Mouse (Mus musculus) kidney, adult 11 months (tissue): Measurements from ENCODE around the gene H2afy.

Experiments used
- DNase-seq: peaks from one replicate; pipeline ENCODE4 v3.0.0; 2022

H2afy gene

DNA sequence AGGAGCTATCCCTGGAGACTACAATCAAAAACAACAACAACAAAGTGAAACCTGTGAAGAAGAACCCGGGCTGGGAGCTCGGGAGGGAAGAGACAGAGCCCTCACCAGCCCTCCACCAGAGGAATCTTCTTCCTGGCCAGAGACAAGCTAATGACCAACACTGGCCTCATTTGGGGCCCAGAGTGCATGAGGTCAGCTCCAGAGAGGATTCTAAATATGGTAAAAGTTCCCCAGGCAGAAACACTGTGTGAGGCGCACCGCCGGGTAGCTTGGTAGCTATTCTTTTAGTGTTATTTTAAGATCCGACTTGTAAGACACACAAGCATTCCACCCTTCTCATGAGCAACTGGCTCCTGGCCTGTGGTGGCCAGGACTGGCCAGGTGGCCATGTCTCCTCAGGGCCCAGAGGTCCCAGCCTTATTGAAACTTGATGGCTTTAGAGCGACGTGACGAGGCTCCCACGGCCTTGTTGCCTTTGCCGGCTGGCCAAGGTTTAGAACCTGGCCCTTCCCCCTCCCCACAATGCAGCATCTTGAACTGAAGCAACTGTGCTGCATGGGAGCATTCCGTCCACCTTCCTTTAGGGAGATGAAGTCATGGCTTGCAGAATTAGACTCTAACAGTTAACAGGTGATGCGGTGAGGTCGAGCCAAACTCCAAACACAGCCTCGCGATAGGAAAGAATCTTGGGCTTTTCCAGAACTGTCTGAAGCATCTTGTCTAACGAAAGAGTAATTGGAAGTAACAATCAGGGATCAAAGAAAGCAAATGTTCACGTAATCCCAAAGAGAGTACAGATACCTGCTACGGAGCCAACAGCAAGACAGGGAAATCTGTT is 25.2 kb downstream of the H2afy start:
- no peak for DNase-seq

DNA sequence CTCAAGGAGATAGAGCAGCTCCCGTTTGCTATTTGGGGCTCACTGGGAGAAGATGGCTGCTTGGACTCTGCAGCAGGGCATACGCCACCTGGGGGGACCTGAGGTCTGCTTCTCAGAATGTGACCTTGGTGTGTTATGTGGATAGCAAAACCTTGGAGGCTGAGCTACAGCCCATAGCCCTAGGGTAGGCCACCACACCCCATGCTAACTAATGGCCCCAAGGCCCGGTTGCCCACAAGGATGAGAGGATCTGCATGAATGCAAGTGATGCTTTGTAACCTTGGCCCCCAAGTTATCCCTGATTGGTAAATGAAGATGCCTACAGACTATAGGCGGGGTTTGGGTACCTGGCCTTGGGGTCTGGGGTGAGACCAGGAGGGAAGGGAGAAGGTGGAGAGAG is 26.5 kb downstream of the H2afy start:
- no peak for DNase-seq

DNA sequence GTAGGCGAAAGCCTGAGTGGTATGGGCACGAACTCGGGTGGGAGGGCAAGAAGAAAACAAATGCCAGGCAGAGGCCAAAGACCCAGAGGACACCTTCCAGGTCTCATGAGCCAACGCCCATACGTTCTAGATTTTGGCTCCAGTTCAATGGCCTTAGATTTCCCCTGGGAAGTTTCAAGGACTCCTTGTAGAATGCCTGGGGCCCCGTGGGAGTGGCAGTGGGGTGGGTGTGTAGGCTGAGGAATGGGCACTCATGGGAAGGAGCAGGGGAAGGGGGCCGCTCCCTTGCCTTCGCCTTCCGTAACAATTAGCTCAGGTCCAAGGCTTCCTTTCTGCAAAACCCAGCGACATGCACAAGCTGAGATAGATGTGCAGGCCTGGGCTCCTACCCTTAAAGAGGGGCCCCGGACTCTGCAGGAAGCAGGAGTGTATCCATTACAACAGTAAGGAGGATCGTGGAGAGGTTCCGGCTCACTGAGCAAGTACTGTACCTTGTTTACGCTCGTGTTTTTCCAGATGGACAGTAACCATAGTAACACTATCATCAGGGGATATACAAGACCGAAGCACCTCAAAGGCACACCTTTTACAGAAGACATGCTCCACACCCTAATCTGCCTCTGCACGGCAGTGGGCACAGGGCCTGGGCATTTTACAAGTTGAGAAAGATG is 27.2 kb downstream of the H2afy start:
- DNase-seq, result no peak

DNA sequence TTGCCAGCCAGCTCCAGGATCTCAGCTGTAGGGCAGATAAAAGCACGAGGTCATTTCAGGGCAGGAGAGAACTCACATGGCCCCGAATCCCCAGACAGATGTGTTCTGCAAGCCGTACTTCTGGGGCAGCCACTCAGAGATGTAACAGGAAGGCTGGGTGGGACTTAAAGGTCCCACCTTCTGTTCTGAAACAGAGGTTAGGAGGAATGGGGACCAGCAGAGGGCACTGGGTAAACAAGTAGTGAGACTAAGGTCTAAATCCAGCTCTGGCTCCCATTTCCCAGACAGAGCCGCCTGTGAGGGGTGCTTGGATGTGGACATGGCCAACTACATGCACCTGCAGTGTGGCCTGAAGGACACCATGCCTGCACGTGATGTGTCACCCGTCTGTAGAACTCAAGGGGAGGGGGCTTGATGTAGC is 31.2 kb downstream of the H2afy start:
- DNase-seq, result no peak

DNA sequence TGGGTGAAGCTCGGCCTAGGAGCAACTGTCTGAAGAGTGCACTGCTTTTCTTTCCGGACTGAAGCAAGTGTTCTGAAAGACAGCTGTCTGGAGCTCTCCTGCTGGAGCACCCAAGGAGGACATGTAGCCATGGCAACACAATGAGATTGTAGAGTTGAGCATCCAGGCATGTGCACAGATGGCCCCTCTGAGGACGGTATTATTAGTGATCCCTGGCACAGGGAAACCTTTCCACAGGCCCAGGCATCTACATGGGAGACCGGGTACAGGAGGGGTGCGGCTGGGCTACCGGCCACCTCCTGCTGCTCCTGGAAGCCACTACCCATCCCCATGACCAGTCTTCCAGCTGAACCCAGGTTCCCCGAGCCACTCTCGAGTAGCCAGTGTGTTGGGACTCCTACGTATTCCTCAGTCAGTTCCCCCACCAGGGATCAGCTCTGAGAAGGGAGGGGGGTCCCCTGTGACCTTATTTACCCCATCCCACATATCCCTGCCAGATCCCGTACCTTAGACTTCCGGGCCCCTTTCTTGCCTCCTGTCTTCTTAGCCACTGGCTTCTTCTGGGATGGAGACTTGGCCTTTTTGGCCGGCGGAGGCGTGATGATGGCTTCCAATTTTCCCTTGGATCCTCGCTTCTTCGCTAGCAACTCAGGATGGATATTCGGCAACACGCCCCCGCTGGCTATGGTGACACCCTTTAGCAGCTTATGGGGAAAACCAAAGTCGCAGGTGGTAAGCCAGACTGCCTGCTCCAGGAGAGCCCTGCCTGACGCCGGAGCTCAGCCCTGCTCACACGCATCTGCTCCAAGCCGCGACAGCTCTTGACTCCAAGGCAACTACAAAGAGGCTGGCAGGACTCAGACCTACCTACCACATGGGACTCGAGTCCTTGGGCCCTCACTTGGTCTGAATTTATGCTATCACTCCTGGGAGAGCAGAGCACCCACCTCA is 32.1 kb downstream of the H2afy start:
- DNase-seq, result no peak

DNA sequence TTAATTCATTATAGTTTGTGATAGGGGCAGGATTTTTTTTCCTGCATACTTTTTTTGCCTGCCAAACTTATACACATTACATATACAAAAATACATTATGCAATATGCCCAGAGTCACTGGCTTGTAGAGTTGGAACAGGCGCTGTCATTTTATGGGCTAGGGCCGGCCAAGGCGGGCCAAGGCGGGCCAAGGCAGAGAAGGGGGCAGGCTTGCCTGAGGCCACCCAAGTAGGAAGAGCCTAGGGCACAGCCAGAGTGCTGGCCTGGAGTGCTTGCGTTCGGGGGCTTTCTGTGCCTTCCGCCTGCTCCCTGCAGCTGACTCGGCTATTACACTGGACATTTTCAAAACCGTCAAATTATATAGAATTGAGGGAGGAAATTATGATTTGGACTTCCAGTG is 34.0 kb downstream of the H2afy start:
- no peak for DNase-seq

DNA sequence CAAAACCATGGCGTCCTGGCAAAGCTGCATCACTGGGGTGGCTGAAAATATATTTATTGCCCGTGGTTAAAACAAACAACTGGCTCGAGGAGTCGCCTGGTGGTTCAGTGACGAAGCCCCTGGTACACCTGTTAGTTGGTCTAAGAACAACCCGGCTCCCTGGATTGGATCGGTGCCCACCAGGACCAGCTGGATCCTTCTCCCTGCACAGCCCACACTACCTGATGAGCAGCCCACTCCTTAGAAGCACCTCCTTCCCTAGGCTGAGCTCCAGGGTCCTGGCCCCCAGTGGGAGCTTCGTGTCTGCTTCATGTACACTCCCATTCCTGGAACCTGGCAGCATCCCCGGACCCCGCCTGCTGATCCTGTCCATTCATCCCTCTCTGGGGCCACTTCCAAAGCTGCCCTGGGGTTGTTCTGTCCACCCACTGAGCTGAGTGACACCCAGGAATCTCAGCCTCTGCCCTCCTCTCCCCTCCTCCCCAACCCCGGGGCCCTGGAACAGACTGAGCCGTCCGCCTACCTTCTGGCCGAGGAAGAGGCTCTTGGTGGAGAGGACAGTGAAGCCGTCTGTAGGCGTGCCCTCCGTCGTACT is 40.5 kb downstream of the H2afy start:
- DNase-seq, result no peak

DNA sequence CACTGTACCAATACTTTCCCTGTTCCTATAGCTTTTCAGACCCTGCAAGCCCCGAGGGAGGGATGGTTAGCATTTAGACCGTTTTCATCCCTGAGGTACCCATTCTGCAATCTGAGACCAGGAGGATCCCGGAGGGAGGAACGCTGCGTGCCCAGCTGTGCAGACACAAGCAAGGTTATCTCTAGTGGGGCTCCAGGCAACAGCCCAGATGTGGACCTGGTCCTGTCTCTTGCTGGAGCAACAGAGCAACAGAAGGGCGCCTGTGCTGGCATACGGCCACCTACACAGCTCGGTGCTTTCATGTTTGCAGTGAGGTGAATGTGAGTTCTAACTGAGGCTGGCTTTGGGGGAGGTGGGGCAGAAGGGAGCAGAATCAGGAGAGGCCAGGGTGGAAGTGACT is 41.6 kb downstream of the H2afy start:
- DNase-seq, result no peak

DNA sequence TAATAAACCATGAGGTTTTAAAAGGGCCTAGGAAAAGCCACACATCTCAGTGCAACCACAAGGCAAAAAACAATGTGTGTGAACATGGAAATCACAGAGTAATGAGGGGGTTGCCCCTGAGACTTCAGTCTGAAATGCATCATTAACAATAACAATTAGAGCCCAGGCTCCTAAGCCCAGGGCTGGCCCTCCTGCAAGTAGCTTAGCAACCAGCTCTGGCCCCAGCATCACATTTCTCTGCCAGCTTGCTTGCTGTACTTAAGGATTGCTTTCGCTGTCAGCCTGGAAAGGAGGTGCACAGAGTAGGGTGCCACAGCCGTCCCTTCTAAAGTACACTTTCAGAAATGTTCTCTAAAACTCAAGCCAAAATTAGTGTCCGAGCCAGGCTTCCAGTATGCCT is 42.5 kb downstream of the H2afy start:
- no peak for DNase-seq

DNA sequence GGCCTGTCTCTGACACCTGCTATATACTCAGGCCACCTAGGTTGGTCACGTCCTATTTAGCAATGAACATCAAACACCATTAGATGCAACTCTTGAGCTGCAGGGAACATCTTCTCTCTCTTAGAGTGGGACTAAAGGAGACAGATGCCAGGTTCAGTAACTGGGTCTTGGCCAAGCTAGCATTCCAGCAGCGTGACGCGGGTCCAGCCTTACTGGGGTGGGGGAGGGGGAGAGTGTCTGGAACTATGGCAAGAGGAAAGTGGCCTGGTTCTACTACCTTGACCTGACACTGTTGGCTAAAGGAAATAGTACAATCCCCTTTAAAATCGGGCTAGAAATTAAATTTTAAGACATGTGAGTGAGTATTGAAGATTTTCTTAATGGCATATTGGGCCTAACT is 43.6 kb downstream of the H2afy start:
- no peak for DNase-seq

DNA sequence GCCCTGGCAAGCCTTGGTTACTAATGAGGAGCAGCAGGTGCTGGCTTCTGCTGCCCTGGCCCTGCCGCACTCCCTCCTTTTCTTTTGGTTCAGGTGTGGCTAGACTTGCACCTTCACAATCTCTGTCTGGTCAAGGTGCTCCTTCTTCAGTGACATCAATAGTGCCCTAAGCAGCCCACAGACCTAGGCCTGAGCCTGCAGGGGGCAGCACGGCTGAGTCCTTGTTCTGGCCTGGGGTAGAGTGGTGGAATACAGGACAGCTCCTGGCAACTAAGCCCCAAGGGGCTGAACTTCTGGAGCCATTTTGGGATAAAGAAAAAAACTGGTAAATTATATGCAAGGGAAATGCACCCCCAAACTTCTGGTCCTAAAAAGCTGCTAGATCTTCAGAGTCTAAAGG is 45.6 kb downstream of the H2afy start:
- DNase-seq, result no peak

DNA sequence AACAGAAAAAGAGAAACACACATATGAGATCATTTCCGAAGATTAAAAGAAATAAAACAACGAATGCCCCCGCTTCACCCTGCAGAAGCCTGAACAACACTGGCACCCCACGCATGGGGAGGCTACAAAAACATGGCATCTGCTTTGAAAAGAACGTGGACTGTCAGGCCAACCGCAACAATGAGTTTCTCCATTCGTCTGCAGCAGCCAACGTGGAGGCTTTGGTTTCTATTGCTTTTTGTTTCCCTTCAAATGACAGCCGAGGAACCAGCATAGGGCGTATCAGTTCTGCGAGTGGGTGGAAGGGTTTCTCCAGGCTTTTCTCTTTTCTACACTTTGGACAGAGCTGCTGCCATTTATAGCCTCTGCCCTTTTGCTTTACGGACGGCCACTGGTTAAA is 47.6 kb downstream of the H2afy start:
- no peak for DNase-seq

DNA sequence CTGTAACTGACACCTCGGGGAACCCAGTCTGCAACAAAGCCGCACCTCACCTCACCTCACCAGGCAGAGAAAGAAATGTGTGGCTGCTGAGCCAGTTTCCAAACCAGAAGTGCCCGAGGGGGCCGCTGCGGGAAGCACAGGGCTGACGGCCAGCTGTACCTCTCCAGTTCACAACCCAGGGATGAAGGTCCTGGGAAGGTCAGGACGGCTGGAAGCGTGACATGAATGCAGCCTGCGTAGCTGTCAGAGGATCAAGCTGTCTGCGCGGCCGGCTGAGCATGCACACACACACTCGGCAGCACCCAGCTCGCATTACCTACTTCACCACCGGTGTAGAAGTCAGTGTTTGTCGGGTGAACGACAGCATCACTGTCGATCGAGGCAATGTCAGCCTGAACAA is 48.2 kb downstream of the H2afy start:
- DNase-seq, result peak; percentile 12

DNA sequence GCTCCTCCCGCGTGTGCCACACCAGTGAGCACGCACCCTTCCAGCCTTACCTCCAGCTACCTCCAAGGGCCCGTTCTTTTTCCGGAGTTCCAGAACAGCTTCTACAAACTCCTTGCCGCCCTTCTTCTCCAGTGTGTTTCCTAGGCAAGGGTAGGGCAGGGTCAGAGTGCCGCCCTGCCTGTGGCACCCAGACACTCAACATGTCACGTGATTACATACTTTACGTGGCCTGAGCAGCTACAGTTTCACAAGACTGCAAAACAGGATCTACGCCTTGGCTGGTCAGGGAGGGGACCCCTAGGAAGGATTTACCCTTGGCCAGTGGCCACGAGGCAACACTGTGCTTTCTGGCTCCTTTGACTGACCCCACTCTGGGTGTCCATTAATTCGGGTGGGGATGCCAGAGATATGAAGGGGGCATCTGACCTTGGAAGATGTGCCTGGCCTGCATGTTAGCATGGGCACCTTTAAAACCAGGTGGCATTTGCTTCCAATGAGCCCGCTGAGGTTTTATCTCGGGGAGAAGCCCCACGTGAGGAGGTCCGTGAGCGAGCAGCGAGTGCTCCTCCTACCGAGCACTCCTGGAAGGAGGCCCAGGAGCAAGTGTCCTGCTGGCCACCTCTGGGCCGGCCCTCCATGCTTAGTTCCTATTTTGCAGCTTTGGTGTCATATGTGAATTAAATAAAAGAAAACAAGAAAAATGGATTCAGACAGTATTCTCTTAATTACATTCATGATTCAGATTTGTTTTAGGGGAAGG is 51.8 kb downstream of the H2afy start:
- no peak for DNase-seq

DNA sequence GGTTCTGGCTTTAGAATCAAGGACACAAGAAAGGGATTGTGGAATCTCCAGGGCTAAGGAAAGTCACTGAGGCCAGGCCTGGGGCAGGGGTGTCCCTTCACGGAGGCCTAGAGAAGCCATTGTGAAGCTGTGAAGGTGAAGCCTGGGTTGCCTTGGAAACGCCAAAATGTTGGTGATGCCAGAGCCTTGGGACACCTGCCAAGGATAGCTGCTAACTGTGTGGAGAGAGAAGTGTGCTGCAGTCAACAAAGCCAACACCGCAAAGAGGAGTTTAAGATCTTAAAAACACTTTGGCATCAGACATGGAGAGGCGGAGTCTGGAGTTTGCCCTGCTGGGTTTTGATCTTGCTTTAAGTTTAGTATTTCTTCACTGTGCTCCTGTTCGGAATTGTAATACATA is 54.5 kb downstream of the H2afy start:
- no peak for DNase-seq

DNA sequence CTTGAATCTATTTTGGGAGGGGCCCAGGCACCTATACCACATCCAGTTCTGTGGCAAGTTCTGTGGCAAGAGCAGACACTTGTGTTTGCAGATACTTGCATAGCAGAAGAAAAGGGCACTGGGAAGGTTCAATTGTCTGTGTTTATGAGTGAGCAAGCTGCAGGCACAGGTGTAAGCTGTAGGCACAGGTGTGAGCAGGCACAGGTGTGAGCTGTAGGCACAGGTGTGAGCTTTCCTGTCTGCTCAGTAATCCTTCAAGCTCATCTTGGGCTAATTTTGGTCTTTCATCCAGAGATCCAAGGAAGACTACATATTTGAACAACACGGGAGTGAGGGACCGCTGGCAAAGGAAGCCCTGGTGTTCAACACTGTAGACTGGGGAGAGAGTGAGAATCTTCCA is 56.5 kb downstream of the H2afy start:
- no peak for DNase-seq

DNA sequence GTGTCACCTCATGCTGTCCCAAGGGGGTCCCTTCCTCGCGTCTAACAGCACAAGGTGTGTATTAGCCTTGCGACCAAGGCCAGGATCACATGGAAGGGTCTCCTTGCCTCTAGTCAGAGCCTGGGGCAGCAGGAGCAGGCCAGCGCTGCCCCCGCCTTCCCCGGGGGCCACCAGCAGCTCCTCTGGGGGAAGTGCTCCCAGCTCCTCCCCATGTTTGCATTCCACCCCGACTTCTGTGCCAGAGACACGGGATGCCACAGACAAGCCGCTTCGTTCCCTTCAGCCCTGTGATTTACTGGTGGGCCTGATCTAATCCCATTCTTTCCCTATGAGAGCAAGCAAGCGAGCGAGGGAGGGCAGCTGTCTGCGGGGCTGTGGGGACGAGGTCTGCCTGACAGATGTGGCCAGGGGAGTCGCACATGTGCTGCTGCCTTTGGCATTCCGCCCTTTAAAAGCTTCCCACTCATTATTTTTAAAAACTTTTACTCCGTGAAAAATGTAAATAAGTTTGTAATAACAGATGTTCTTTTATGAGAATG is 57.4 kb downstream of the H2afy start:
- no peak for DNase-seq

DNA sequence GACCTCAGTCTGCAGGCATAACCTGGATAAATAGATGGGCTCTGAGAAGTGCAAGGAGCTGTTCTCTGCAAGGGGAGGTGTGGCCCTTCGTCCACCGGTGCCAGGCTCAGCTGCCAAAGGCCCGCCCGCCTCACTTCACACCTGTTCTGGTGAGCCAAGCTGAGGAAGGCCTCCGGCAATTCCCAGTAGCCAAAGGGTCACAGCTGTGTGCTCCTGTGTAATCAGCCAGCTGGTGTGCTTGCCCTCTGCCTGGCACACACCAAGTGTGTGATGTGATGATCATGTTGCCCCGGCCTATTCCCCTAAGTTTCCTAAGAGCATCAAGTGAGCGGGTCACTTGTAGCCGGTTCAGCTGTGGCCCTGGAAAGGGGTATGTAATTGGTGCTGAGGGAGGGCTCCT is 60.2 kb downstream of the H2afy start:
- no peak for DNase-seq

DNA sequence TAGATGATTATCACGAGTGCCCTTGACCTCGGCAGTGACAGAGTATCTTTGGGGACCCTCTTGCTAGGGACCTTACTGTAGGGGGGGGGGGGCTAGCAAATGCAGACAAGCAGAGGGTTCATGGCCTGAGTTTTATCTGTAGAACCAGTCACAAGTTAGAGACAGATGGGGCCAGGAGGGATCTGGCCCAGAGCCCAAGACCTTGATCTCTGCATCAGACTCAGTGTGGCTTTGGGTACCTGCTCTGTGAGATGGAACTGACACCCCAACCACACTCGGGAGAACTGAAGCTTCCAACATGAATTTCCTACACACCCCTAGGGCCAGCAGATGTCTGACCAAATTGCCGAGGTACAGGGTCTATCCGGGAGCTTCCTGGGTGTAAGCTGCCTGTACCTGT is 63.0 kb downstream of the H2afy start:
- DNase-seq, result no peak

DNA sequence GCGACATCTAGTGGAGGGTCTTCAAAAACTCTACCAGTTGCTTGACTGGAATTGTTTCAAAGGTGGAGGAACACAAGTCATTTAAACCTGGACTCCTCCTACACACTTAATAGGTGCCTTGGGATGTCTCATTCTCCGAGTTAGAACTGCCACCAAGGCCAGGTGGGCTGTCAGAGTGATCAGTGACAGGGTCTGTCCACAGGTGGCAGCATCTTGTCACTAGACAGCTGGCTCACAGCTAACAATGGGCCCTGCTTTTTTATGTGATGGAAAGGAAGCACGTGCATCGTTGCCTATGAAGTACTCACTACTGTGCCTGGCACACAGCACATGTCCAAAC is 63.9 kb downstream of the H2afy start:
- no peak for DNase-seq

DNA sequence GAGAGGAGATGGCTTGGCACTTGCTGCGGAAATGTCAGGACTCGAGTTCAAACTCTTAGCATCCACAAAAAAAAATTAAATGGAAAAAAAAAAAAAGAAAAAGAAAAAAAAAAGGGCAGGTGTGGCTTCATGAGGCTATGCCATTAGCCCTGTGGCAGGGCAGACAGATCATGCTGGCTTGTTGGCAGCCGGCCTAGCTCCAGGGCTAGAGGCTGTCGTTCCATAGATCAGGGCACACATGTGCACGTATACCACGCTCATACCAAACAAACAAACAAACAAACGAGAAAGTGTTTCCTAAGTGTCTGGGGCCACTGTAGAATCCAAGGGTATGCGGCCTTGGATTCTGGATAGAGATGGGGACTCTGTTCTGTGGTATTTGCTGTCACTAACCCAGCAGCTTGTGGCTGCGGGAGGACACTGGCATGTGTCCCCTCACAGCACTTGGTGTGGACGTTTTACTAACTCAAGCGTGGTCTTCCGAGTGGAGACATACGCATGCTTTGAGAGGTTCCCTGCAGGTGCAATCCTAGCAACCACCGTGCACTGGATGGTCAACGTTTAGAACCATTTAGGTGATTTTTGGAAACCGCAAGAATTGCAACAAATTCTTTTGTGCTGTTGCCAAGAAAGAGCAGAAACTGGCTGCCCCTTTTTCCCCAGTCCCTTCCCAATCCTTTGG is 64.4 kb downstream of the H2afy start:
- DNase-seq, result no peak

DNA sequence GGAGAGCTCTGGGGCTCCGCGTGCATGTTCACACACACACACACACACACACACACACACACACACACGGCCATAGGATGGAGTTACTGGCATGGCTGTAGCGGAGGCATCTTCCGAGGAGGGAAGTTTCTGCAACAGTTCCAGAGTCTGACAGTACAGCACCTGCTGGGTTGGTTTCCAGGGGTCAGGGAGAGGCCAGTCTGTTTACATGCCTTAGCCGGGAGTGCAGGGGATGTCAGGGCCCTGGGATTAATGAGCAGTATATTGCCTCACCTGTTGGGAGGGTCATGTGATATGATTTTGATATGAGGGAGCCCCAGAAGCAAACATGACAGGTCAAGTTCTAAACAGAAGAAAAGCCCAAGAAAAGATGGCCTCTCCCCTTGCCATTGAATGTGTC is 66.5 kb downstream of the H2afy start:
- no peak for DNase-seq
